Mouse (Mus musculus) intestine, postnatal 0 days (tissue): Measurements from ENCODE around the gene Zbtb5. TPM values are rescaled to one million over a fixed set of nuclear protein-coding genes. Genes with fewer than 3 reads are reported as not detected.
"Not testable (repeated sequence)": the region's sequence is repeated elsewhere in the genome, so short reads cannot be mapped to it uniquely, and the experiment has no call there.

Experiments used
- ATAC-seq: fragments of 200-750 bp; cut with Nextera tagmentation; 2 replicates; pipeline ENCODE4 v1.8.0; 2017; ENCODE audit warnings: mild to moderate bottlenecking, moderate TSS enrichment, moderate library complexity
- H3K27ac ChIP-seq: fragments of 300-500 bp; sonication (generic); 2 replicates; pipeline ENCODE4 v1.5.1; 2014; ENCODE audit warnings: mild to moderate bottlenecking, low read depth, low read length, moderate library complexity
- H3K27me3 ChIP-seq: fragments of 300-500 bp; sonication (generic); replicated peaks from 2 replicates; pipeline ENCODE4 v1.6.1; 2014; ENCODE audit warnings: low read length, mixed read lengths; ENCODE audit not compliant: control insufficient read depth, insufficient read depth
- H3K36me3 ChIP-seq: fragments of 300-500 bp; sonication (generic); 2 replicates; pipeline ENCODE4 v1.6.1; 2014; ENCODE audit warnings: mild to moderate bottlenecking, moderate library complexity; ENCODE audit not compliant: control insufficient read depth, insufficient read depth
- H3K4me1 ChIP-seq: fragments of 300-500 bp; sonication (generic); replicated peaks from 2 replicates; pipeline ENCODE4 v1.6.1; 2014; ENCODE audit warnings: antibody characterized with exemption, low read length, mixed read lengths; ENCODE audit not compliant: control insufficient read depth, insufficient read depth
- H3K4me2 ChIP-seq: fragments of 300-500 bp; sonication (generic); replicated peaks from 2 replicates; pipeline ENCODE4 v1.6.1; 2014; ENCODE audit warnings: low read depth, mild to moderate bottlenecking, moderate library complexity
- H3K4me3 ChIP-seq: fragments of 300-500 bp; sonication (generic); 2 replicates; pipeline ENCODE4 v1.5.1; 2014; ENCODE audit warnings: low read depth, low read length
- H3K9ac ChIP-seq: fragments of 300-500 bp; sonication (generic); 2 replicates; pipeline ENCODE4 v1.6.1; 2014; ENCODE audit warnings: mild to moderate bottlenecking, low read depth, low read length
- H3K9me3 ChIP-seq: fragments of 300-500 bp; sonication (generic); 2 replicates; pipeline ENCODE4 v1.6.1; 2016; ENCODE audit warnings: mixed run types; ENCODE audit not compliant: control insufficient read depth
- CTCF ChIP-seq: sonication (generic); IDR thresholded peaks from 2 replicates; pipeline ENCODE4 v1.5.1; 2016; ENCODE audit warnings: low read depth, mild to moderate bottlenecking, control low read depth, antibody characterized with exemption, moderate library complexity
- WGBS: fragments of 180-500 bp; shearing (Covaris S2); extraction: QIAGEN DNeasy Blood & Tissue Kit; methylation state at CpG from one replicate; pipeline ENCODE4 v1.1.7; 2014; 5-methylcytosine and 5-hydroxymethylcytosine counted together
- polyA plus RNA-seq: library from polyadenylated mRNA; unstranded; fragments of >200 nt; fragmentation: Nextera tagmentation; extraction: Ambion mirVana; gene quantifications from 2 replicates; pipeline ENCODE4 v1.2.1, GENCODE M21; 2015

The Zbtb5 gene
- polyA plus RNA-seq, 1 experiment from 2014 or later, result 8.5 TPM

GRCm38 (mm10) chr4:44998071-44998470 is 14.1 kb downstream of the Zbtb5 start:
- Histone ChIP-seq H3K27me3 (no peaks in the 10 kb centered on the region), H3K4me1 (no peaks in the 10 kb centered on the region), H3K36me3 (peaks cover 13% of the 10 kb centered on the region; the same call in 1 of the 2 replicates), H3K9me3 (no peaks in the 10 kb centered on the region), H3K4me3 (no peak overlapping the region), H3K9ac (no peak overlapping the region), H3K4me2 (no peak overlapping the region), H3K27ac (no peak overlapping the region)
- 83% methylated on average over 3 of the region's 3 CpGs for WGBS
- no peak for TF ChIP-seq CTCF
- no peak for ATAC-seq

- WGBS, result 75% methylated on average over 18 of the region's 18 CpGs
- no peak for TF ChIP-seq CTCF
- peaks cover 33% of the 10 kb centered on the region; the same call in 1 of the 2 replicates for H3K36me3 ChIP-seq
- H3K9ac ChIP-seq, result no peak overlapping the region
- H3K27ac ChIP-seq, result no peak overlapping the region
- no peak overlapping the region for H3K4me2 ChIP-seq
- no peak for ATAC-seq
- no peaks in the 10 kb centered on the region for H3K9me3 ChIP-seq
- no peak overlapping the region for H3K4me3 ChIP-seq
- H3K4me1 ChIP-seq, result no peaks in the 10 kb centered on the region
- H3K27me3 ChIP-seq, result no peaks in the 10 kb centered on the region
These were observed 17.4 kb downstream of the Zbtb5 start for GRCm38 (mm10) chr4:44994776-44995175.

GRCm38 (mm10) chr4:44993847-44994246 is 18.4 kb downstream of the Zbtb5 start:
- Histone ChIP-seq H3K27me3 (no peaks in the 10 kb centered on the region), H3K4me1 (no peaks in the 10 kb centered on the region), H3K9me3 (no peaks in the 10 kb centered on the region), H3K4me3 (no peak overlapping the region), H3K9ac (no peak overlapping the region), H3K4me2 (no peak overlapping the region), H3K27ac (no peak overlapping the region), H3K36me3 (peaks cover 37% of the 10 kb centered on the region; the same call in 1 of the 2 replicates)
- no peak for ATAC-seq
- TF ChIP-seq CTCF, result no peak
- WGBS, result 79% methylated on average over 9 of the region's 9 CpGs

- 76% methylated on average over 14 of the region's 14 CpGs for WGBS
These were observed 19.0 kb downstream of the Zbtb5 start for GRCm38 (mm10) chr4:44993179-44993578.

GRCm38 (mm10) chr4:44992330-44992729 is 19.9 kb downstream of the Zbtb5 start:
- WGBS, result 91% methylated on average over 11 of the region's 11 CpGs
- H3K27me3 ChIP-seq, result not testable (repeated sequence)

More at GRCm38 (mm10) chr4:44993179-44993578, 19.0 kb downstream of the Zbtb5 start:
- not testable (repeated sequence) for H3K27ac ChIP-seq, H3K9ac ChIP-seq, H3K4me1 ChIP-seq, H3K4me3 ChIP-seq, H3K4me2 ChIP-seq, H3K9me3 ChIP-seq, H3K27me3 ChIP-seq, ATAC-seq
- H3K36me3 ChIP-seq, result peaks cover 39% of the 10 kb centered on the region; the same call in 1 of the 2 replicates

GRCm38 (mm10) chr4:44990560-44990959 is 21.7 kb downstream of the Zbtb5 start:
- H3K4me2 ChIP-seq, result no peak overlapping the region
- peaks cover 63% of the 10 kb centered on the region for H3K36me3 ChIP-seq
- H3K9me3 ChIP-seq, result no peaks in the 10 kb centered on the region
- 93% methylated on average over 5 of the region's 5 CpGs for WGBS
- no peak for TF ChIP-seq CTCF
- H3K9ac ChIP-seq, result no peak overlapping the region
- no peak overlapping the region for H3K27ac ChIP-seq
- ATAC-seq, result no peak
- H3K4me1 ChIP-seq, result no peaks in the 10 kb centered on the region
- no peak overlapping the region for H3K4me3 ChIP-seq
- H3K27me3 ChIP-seq, result no peaks in the 10 kb centered on the region

More at GRCm38 (mm10) chr4:44992330-44992729, 19.9 kb downstream of the Zbtb5 start:
- not testable (repeated sequence) for H3K4me3 ChIP-seq, H3K4me1 ChIP-seq, H3K9me3 ChIP-seq, H3K4me2 ChIP-seq, H3K27ac ChIP-seq, ATAC-seq, H3K9ac ChIP-seq
- peaks cover 47% of the 10 kb centered on the region for H3K36me3 ChIP-seq
